8 mouse cellular contexts compared by ENCODE assay signal in the genomic region with DNA sequence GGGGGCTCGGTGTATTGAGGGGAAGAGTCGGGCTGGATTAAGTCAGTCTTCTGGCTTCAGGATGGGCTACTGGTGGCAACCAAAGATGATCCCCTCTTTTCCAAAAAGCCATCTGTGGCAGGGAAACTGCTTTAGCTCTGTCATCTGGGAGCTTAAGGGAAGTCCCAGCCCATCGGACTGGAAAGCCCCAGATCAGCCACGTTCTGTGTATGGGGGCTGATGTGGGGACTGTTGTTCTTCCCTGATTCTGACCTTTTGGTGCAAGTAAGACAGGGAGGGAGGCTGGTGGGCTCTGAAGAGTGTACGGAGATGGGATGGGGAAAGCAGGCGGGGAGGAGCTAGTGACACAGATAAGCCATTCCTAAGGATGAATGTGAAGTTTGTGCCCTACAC. TPM values are rescaled to one million over a fixed set of nuclear protein-coding genes. Genes with fewer than 3 reads are reported as not detected.
A peak's percentile ranks its signal among the peaks of the same experiment; 100 is the strongest.
DNase-seq lines count a peak whose midpoint lies in the region; ATAC-seq and TF ChIP-seq lines count a peak whose summit lies in the region.

No protein-coding gene starts in this region.

- no peaks in the 10 kb centered on the region for H3K9me3 ChIP-seq in heart, embryonic 10.5 days
- H3K9me3 ChIP-seq in CH12.LX (replicated peaks; ENCODE audit: low read length) = no peaks in the 10 kb centered on the region
- no peaks in the 10 kb centered on the region for H3K9me3 ChIP-seq in heart, embryonic 16.5 days (replicated peaks; ENCODE audit: control insufficient read depth, low read length)
- H3K9me3 ChIP-seq in liver, embryonic 16.5 days (replicated peaks; ENCODE audit: control insufficient read depth, low read length) = no peaks in the 10 kb centered on the region

- peak overlapping the region; percentile 71 for H3K4me2 ChIP-seq in CH12.LX (ENCODE audit: insufficient read depth, low read depth, poor library complexity, severe bottlenecking)
- H3K4me2 ChIP-seq in heart, embryonic 16.5 days (ENCODE audit: low read depth, low read length) = peak overlapping the region; percentile 61
- H3K4me2 ChIP-seq in liver, embryonic 16.5 days (ENCODE audit: low read depth, low read length) = peak overlapping the region; percentile 38

- ATAC-seq in heart, embryonic 16.5 days (replicated peaks; ENCODE audit: extremely low read depth, insufficient read depth, low FRiP score) = no peak
- no peak for ATAC-seq in liver, embryonic 16.5 days (ENCODE audit: low read depth)

- no peak for TF ChIP-seq CTCF in CH12.LX (conservative IDR thresholded peaks at IDR 0.05 in 1 of 2, IDR thresholded peaks at IDR 0.05 in 1 of 2; ENCODE audit: low read depth in 2 of 2, low read length in 2 of 2)

- peak overlapping the region; percentile 47 for H3K4me3 ChIP-seq in heart, embryonic 10.5 days
- H3K4me3 ChIP-seq in CH12.LX (replicated peaks in 1 of 3; ENCODE audit: low read depth in 2 of 3, low read length in 2 of 3, poor library complexity in 1 of 3) = peak overlapping the region in 1 of 3 experiments; percentile 46
- peak overlapping the region; percentile 36 for H3K4me3 ChIP-seq in heart, embryonic 16.5 days (ENCODE audit: low read length)
- no peak overlapping the region for H3K4me3 ChIP-seq in liver, embryonic 16.5 days (ENCODE audit: low read depth, low read length)

- no peaks in the 10 kb centered on the region for H3K27me3 ChIP-seq in heart, embryonic 10.5 days (ENCODE audit: insufficient read depth, poor library complexity, severe bottlenecking)
- H3K27me3 ChIP-seq in CH12.LX (replicated peaks) = no peaks in the 10 kb centered on the region
- H3K27me3 ChIP-seq in heart, embryonic 16.5 days (ENCODE audit: control insufficient read depth, insufficient read depth, low read length) = no peaks in the 10 kb centered on the region
- H3K27me3 ChIP-seq in liver, embryonic 16.5 days (ENCODE audit: control insufficient read depth, insufficient read depth, low read depth, low read length) = peaks cover 23% of the 10 kb centered on the region

- no peaks in the 10 kb centered on the region for H3K79me2 ChIP-seq in CH12.LX (replicated peaks; ENCODE audit: control insufficient read depth, extremely low read depth, insufficient read depth, poor library complexity, severe bottlenecking)

- DNase-seq in heart, embryonic 10.5 days (ENCODE audit: low spot score) = no peak
- no peak for DNase-seq in heart, adult 9 months (ENCODE audit: low spot score in 2 of 2)
- no peak for DNase-seq in CH12.LX (ENCODE audit: extremely low read depth)
- no peak for DNase-seq in left cerebral cortex, postnatal 25 days (ENCODE audit: low spot score in 2 of 2)
- DNase-seq in spleen, postnatal 36 days (ENCODE audit: low spot score in 2 of 2) = no peak
- DNase-seq in left cerebral cortex, postnatal 14 days (ENCODE audit: low spot score in 2 of 2) = no peak

- TF ChIP-seq EP300 in CH12.LX (IDR thresholded peaks at IDR 0.05; ENCODE audit: low read length) = no peak

- no peak for TF ChIP-seq RAD21 in CH12.LX (IDR thresholded peaks at IDR 0.05; ENCODE audit: low read depth, low read length)

- dilution Hi-C loops in CH12.LX (cut with MboI; ENCODE audit: extremely low pct_ligation_motif_present, extremely low pct_unique_long_range_greater_than_20kb, low sequenced_read_pairs) = no loop called here

- H3K36me3 ChIP-seq in heart, embryonic 10.5 days = no peaks in the 10 kb centered on the region
- H3K36me3 ChIP-seq in CH12.LX (replicated peaks in 1 of 2; ENCODE audit: control insufficient read depth in 1 of 2, insufficient read depth in 1 of 2, low read length in 1 of 2) = no peaks in the 10 kb centered on the region
- no peaks in the 10 kb centered on the region for H3K36me3 ChIP-seq in heart, embryonic 16.5 days (ENCODE audit: control insufficient read depth, insufficient read depth)
- no peaks in the 10 kb centered on the region for H3K36me3 ChIP-seq in liver, embryonic 16.5 days (ENCODE audit: control insufficient read depth, insufficient read depth)

- WGBS in heart, embryonic 10.5 days = 3% methylated on average over 6 of the region's 6 CpGs
- WGBS in heart, embryonic 16.5 days = 12% methylated on average over 6 of the region's 6 CpGs
- 21% methylated on average over 6 of the region's 6 CpGs for WGBS in liver, embryonic 16.5 days (ENCODE audit: insufficient replicate concordance)

- H3K4me1 ChIP-seq in heart, embryonic 10.5 days = peaks cover 90% of the 10 kb centered on the region
- peaks cover 34 to 97% of the 10 kb centered on the region in 2 experiments for H3K4me1 ChIP-seq in CH12.LX (ENCODE audit: control insufficient read depth in 1 of 2, insufficient read depth in 2 of 2)
- peaks cover 67% of the 10 kb centered on the region for H3K4me1 ChIP-seq in heart, embryonic 16.5 days (ENCODE audit: control insufficient read depth, insufficient read depth, low read length)
- peaks cover 41% of the 10 kb centered on the region for H3K4me1 ChIP-seq in liver, embryonic 16.5 days (ENCODE audit: control insufficient read depth, low read depth, low read length)

- in situ Hi-C loops in CH12.LX (cut with MboI; ENCODE audit: low pct_ligation_motif_present, low pct_unique_long_range_greater_than_20kb, low sequenced_read_pairs) = no loop called here

- intact Hi-C loops in left cerebral cortex, postnatal 25 days (cut with DNase I) = no loop called here
- intact Hi-C loops in left cerebral cortex, postnatal 14 days (cut with DNase I) = loop anchor here (2.0 kb wide), 1 partner anchor 21 kb away; no protein-coding TSS in a partner anchor

- H3K27ac ChIP-seq in heart, embryonic 10.5 days = peak overlapping the region; percentile 92
- H3K27ac ChIP-seq in CH12.LX (ENCODE audit: insufficient read depth, low read depth) = peak overlapping the region; percentile 86
- peak overlapping the region; percentile 79 for H3K27ac ChIP-seq in heart, embryonic 16.5 days (ENCODE audit: low read length)
- H3K27ac ChIP-seq in liver, embryonic 16.5 days (ENCODE audit: low read length) = no peak overlapping the region; the same call in 1 of the 2 replicates

- no peak for TF ChIP-seq POLR2A in CH12.LX (IDR thresholded peaks at IDR 0.05; ENCODE audit: low read depth, low read length)

- H3K9ac ChIP-seq in CH12.LX (ENCODE audit: insufficient read depth, low read depth) = peak overlapping the region; percentile 28
- peak overlapping the region; percentile 52 for H3K9ac ChIP-seq in heart, embryonic 16.5 days (ENCODE audit: low read length)
- 0 out of 2 replicates have a peak overlapping the region, but pooled peaks have one; percentile 17 for H3K9ac ChIP-seq in liver, embryonic 16.5 days (ENCODE audit: low read depth, low read length)

TF ChIP-seq in CH12.LX, 34 proteins besides CTCF, POLR2A, EP300 and RAD21 (continues in another document):
- TF ChIP-seq POLR2AphosphoS2 (IDR thresholded peaks at IDR 0.05; ENCODE audit: low read depth, low read length) (no peak), USF1 (IDR thresholded peaks at IDR 0.05; ENCODE audit: low read depth, low read length) (no peak), NRF1 (IDR thresholded peaks at IDR 0.05; ENCODE audit: low read depth, low read length) (no peak), ZNF384 (IDR thresholded peaks at IDR 0.05; ENCODE audit: low read depth, low read length) (no peak), BHLHE40 (IDR thresholded peaks at IDR 0.05; ENCODE audit: low read depth, low read length) (no peak), JUND (conservative IDR thresholded peaks at IDR 0.05; ENCODE audit: low read depth, low read length) (no peak), SMC3 (IDR thresholded peaks at IDR 0.05; ENCODE audit: low read depth, low read length) (no peak), IRF4 (IDR thresholded peaks at IDR 0.05; ENCODE audit: low read depth, low read length) (peak; percentile 35; the same call in 1 of the 2 replicates), JUN (IDR thresholded peaks at IDR 0.05; ENCODE audit: insufficient read depth, low read depth, low read length) (no peak), TBP (conservative IDR thresholded peaks at IDR 0.05; ENCODE audit: low read depth, low read length) (no peak), MYC (IDR thresholded peaks at IDR 0.05; ENCODE audit: low read depth, low read length) (no peak), UBTF (IDR thresholded peaks at IDR 0.05; ENCODE audit: low read depth, low read length) (no peak), MAFK (IDR thresholded peaks at IDR 0.05; ENCODE audit: insufficient replicate concordance, low read length) (no peak), ETS1 (conservative IDR thresholded peaks at IDR 0.05; ENCODE audit: low read depth, low read length) (0 out of 2 replicates have a peak, but pooled peaks have one; percentile 25), ZMIZ1 (IDR thresholded peaks at IDR 0.05; ENCODE audit: low read depth, low read length) (no peak)

RNA-seq across cellular contexts. Expression of gene Trim8, which starts 22.6 kb away (rescaled TPM):
- 17.6 and 22.0 TPM in 2 replicates for polyA plus RNA-seq in heart, embryonic 10.5 days (2016; fragmentation: Nextera tagmentation; extraction: Ambion mirVana)
- total RNA-seq in CH12.LX (2012; rRNA removed) (11.0 and 12.0 TPM in 2 replicates), CH12.LX (2014; rRNA removed) (3.7 and 4.4 TPM in 2 replicates)
- 23.3 and 24.9 TPM in 2 replicates for polyA plus RNA-seq in CH12.LX (2012; ENCODE audit: insufficient read length, low read depth)
- polyA plus RNA-seq in heart, embryonic 16.5 days (2015; fragmentation: Nextera tagmentation; extraction: Ambion mirVana) = 17.0 and 19.4 TPM in 2 replicates
- polyA plus RNA-seq in liver, embryonic 16.5 days (2015; fragmentation: Nextera tagmentation; extraction: Ambion mirVana) = 7.7 and 10.5 TPM in 2 replicates
- total RNA-seq in left cerebral cortex, postnatal 25 days (2021) = 100 to 1,000 TPM; 114 to 116 TPM
- total RNA-seq in left cerebral cortex, postnatal 14 days (2021) = 100 to 1,000 TPM; 103 to 110 TPM

RNA-seq across cellular contexts. Expression of gene Arl3, which starts 48.9 kb away (rescaled TPM):
- polyA plus RNA-seq in heart, embryonic 10.5 days (2016; fragmentation: Nextera tagmentation; extraction: Ambion mirVana) = 112 and 134 TPM in 2 replicates
- total RNA-seq in CH12.LX (2012; rRNA removed) (38.4 and 46.5 TPM in 2 replicates), CH12.LX (2014; rRNA removed) (23.7 and 24.1 TPM in 2 replicates)
- polyA plus RNA-seq in CH12.LX (2012; ENCODE audit: insufficient read length, low read depth) = 40.4 and 45.3 TPM in 2 replicates
- 95.6 and 101 TPM in 2 replicates for polyA plus RNA-seq in heart, embryonic 16.5 days (2015; fragmentation: Nextera tagmentation; extraction: Ambion mirVana)
- polyA plus RNA-seq in liver, embryonic 16.5 days (2015; fragmentation: Nextera tagmentation; extraction: Ambion mirVana) = 23.6 and 27.1 TPM in 2 replicates
- total RNA-seq in left cerebral cortex, postnatal 25 days (2021) = 100 to 1,000 TPM; 113 to 120 TPM
- total RNA-seq in left cerebral cortex, postnatal 14 days (2021) = 100 to 1,000 TPM; 103 to 116 TPM

RNA-seq across cellular contexts. Expression of gene Sfxn2, which starts 49.0 kb away (rescaled TPM):
- polyA plus RNA-seq in heart, embryonic 10.5 days (2016; fragmentation: Nextera tagmentation; extraction: Ambion mirVana) = 14.2 and 14.5 TPM in 2 replicates
- total RNA-seq in CH12.LX (2012; rRNA removed) (8.5 and 9.4 TPM in 2 replicates), CH12.LX (2014; rRNA removed) (5.9 and 6.8 TPM in 2 replicates)
- 11.1 and 11.8 TPM in 2 replicates for polyA plus RNA-seq in CH12.LX (2012; ENCODE audit: insufficient read length, low read depth)
- polyA plus RNA-seq in heart, embryonic 16.5 days (2015; fragmentation: Nextera tagmentation; extraction: Ambion mirVana) = 10.0 and 11.4 TPM in 2 replicates
- polyA plus RNA-seq in liver, embryonic 16.5 days (2015; fragmentation: Nextera tagmentation; extraction: Ambion mirVana) = 33.4 and 37.6 TPM in 2 replicates
- 1 to 10 TPM; 3.7 to 4.8 TPM for total RNA-seq in left cerebral cortex, postnatal 25 days (2021)
- total RNA-seq in left cerebral cortex, postnatal 14 days (2021) = 1 to 10 TPM; 4.1 to 6.0 TPM
